Mouse (Mus musculus) large intestine, adult 2 months (tissue): ENCODE data around the gene Cfhr2. TPM values are rescaled to one million over a fixed set of nuclear protein-coding genes. Genes with fewer than 3 reads are reported as not detected.
"Not testable (repeated sequence)": the region's sequence is repeated elsewhere in the genome, so short reads cannot be mapped to it uniquely, and the experiment has no call there.

Experiments used
- DNase-seq: peaks from one replicate; pipeline ENCODE4 v3.0.0-alpha.2; 2012; ENCODE audit warnings: low read depth, low spot score
- WGBS: fragments of 180-500 bp; shearing (Covaris S2); methylation state at CpG from one replicate; pipeline ENCODE4 v1.1.7; 2018; 5-methylcytosine and 5-hydroxymethylcytosine counted together
- polyA plus RNA-seq: library from polyadenylated mRNA; depleted of rRNA; stranded (reverse); fragments of >200 nt; gene quantifications from 2 replicates; pipeline ENCODE4 v1.2.3, GENCODE M21; 2012; rRNA removed

Gene Cfhr2
- not detected in 2 replicates for polyA plus RNA-seq

- WGBS: 73% methylated on average over 1 of the region's 1 CpGs
Measured at GRCm38 (mm10) chr1:139858548-139858947, at the start of gene Cfhr2. TSS of gene Cfhr2 (minus strand) at chr1:139858702.

GRCm38 (mm10) chr1:139863751-139864150 is 5.2 kb upstream of the Cfhr2 start:
- no peak for DNase-seq

More at GRCm38 (mm10) chr1:139858548-139858947, at the start of gene Cfhr2:
- no peak for DNase-seq

- DNase-seq: no peak
Measured at GRCm38 (mm10) chr1:139860176-139860575, 1.7 kb upstream of the Cfhr2 start.

DNA sequence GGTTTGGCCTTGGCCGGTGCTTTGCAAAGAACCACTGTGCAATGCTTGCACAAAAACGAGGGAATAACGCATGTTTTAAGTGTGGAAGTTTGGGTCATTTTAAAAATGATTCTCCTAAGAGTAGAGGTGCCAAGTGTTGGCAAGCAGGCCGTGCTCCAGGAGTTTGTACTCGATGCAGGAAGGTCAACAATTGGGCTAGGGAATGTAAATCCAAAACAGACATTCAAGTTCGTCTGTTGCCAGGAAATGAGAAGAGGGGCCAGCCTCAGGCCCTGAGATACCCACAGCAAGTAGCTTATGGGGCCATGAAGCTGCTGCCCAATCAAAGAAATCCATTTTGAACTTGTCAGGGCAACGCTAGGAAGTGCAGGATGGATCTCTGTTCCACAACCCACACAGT is 18.8 kb downstream of the Cfhr2 start:
- DNase-seq: no peak
- 73% methylated on average over 7 of the region's 7 CpGs for WGBS

DNA sequence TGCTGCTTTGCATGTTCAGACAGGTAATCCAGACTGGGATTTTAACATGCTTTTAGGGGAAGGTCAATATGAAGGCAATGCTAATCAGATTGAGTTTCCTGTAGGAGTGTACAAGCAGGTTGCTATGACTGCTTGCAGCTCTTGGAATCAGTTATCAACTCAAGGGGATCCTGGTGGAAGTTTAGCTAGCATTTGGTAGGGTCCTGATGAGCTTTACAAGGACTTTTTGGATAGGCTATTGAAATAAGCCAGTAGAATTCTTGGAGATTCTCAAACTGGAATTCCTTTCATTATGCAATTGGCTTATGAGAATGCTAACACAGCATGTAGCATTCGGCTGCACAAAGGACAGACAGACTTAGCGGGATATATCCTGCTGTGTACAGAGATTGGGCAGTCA is 19.2 kb downstream of the Cfhr2 start:
- DNase-seq: no peak
- WGBS: 93% methylated on average over 2 of the region's 2 CpGs

DNA sequence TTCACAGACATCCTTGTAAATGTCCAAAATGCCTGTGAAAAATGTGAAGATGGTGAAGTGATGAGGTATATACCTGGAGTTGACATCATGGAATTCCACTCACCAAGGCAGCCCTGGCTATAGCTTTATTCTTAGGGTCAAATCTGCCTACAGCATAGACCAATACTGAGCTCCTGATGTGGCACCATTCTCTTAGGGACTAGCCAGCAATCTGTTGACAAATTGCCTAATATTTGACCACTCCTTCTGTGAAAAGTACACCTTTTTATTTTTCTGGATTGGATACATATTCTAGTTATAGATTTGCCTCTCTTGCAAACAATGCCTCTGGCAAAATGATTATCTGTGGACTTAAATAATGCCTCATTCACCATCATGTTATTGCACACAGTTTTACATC is 49.9 kb downstream of the Cfhr2 start:
- no peak for DNase-seq

DNA sequence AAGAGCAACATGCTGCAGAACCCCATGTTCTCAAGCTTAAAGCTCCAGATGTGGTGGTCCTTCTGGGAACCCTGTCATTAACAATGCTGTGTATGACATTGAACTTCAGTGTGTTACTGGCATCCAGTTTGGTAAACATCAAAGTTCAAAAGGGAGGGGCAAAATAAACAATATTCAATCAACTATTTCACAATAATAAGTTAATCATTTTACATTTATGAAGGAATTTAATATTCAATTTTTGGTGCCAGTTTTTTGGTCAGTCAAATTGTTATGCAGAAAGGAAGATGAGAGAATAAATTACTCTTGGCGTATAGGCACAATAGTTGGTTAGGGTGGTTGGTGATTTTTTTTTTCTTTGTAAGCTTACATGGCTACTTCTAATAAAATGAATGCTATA is 77.4 kb downstream of the Cfhr2 start, which contains the start of gene Gm4788:
Gene Gm4788 (minus strand): TSS at position 101 of the 400 bp plus-strand sequence.
- 85% methylated on average over 1 of the region's 1 CpGs for WGBS
- no peak for DNase-seq

DNA sequence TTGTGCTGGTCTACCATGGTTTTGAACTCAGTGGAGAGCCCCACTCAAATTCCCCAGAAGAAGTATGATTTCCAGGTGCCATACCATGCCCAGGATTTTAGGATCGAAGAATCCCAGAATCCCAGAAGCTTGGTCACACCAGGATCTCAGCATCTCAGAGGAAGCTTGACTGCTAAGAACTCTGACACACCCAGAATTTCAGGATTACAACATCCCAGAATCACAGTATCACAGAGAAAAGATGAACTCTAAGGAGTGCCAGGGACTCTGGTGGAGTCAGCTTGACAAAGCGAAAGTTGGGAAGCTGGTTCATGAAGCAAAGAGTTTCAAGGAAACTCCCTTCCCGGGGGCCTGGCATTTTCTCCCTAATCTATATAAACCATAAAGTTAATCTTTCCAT is 88.6 kb downstream of the Cfhr2 start:
- 54% methylated on average over 3 of the region's 3 CpGs for WGBS
- DNase-seq: not testable (repeated sequence)

Other genes starting within 250 kb of the Cfhr2 start
- not detected in 2 replicates for gene Gm4788, start 77.5 kb downstream of the Cfhr2 start, polyA plus RNA-seq